Mouse (Mus musculus): ENCODE data around the gene Tiam2.

DNA sequence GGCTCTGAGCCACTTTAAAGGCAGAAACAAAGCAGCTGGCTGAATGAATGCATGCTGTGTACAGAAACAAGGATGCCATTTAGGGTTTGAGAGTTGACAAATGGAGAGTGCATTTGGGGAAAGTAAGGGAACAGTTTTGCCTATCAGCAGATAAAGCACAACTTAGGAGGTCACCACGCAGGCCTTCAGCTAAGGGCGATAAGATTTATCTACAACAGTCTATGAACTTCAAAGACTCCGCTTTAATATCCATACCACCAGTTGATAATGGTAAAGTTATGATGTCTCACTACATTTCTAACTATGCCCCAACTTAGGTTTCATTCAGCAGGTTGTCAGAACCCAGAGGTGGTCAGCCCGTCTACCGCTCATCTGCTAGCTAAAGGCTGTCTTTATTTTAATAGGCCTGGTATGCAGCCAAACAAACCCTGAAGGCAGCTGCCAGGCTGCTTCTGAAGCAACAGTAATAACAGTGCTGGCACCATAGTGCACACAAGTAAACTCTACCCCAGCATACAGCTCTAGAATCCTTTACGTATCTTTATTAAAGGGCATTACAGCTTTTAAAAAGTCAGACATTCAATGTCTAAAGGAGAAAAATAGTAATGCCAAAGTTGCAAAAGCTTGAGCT lies 201.6 kb downstream of the Tiam2 start:
- TF ChIP-seq POLR2A (IDR thresholded peaks at IDR 0.05; ENCODE audit: low read depth, low read length) = no peak
- TF ChIP-seq CTCF (IDR thresholded peaks at IDR 0.05; ENCODE audit: borderline replicate concordance, insufficient read depth, low read length) = no peak

Data from embryonic fibroblast, embryonic 13.5 days (primary cell).